Mouse (Mus musculus) embryonic fibroblast, embryonic 13.5 days (primary cell): ENCODE results near the gene Ankrd11.

ENCODE experiments used
- CTCF ChIP-seq: IDR thresholded peaks from 2 replicates; pipeline ENCODE4 v1.5.1; 2011; ENCODE audit warnings: mild to moderate bottlenecking, control low read depth, low read length, moderate library complexity, borderline replicate concordance; ENCODE audit not compliant: insufficient read depth
- POLR2A ChIP-seq: IDR thresholded peaks from 2 replicates; pipeline ENCODE4 v1.6.1; 2011; ENCODE audit warnings: low read depth, mild to moderate bottlenecking, control low read depth, low read length, moderate library complexity

GRCm38 (mm10) chr8:122968145-122968544 is 73.9 kb downstream of the Ankrd11 start:
- TF ChIP-seq CTCF (no peak), POLR2A (no peak)
